Mouse (Mus musculus) liver, adult 2 months (tissue): ENCODE data around the gene Igll1.

ENCODE experiments used
- CTCF ChIP-seq: fragments of 200-500 bp; IDR thresholded peaks from 2 replicates; pipeline ENCODE4 v1.5.1; 2011; ENCODE audit warnings: low read depth, low read length, control low read depth
- POLR2A ChIP-seq: fragments of 200-500 bp; IDR thresholded peaks from 2 replicates; pipeline ENCODE4 v1.6.1; 2011; ENCODE audit warnings: low read length, control low read depth; ENCODE audit not compliant: insufficient read depth; ENCODE audit errors: extremely low read depth

DNA sequence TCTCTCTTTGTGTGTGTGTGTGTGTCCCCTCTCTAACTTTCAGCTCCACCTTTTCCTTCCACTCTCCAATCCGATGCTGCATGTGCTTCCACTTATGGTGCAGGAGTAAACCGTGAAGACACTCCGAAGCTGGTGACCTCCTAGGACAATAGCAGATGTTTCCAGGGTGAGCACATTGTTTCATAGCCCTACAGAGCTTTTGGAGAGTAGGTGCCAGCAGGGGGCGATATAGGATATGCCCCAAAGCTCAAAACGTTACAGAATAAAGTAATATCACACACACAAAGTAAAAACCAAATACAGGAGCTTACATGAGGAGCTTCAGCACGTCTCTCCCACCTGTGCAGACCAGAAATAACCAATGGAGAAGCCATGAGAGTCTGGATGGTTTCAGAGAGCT is 8.9 kb downstream of the Igll1 start:
- TF ChIP-seq POLR2A = no peak
- peak; percentile 35; the same call in 1 of the 2 replicates for TF ChIP-seq CTCF
